Comparison of ENCODE assay signal across 8 mouse cellular contexts in genomic region chr5:139282191-139282590, GRCm38 (mm10). TPM values are rescaled to one million over a fixed set of nuclear protein-coding genes. Genes with fewer than 3 reads are reported as not detected.
DNase-seq lines count a peak whose midpoint lies in the region; ATAC-seq lines count a peak whose summit lies in the region.

No protein-coding gene starts in this region.

- H3K4me1 ChIP-seq in embryonic facial prominence, embryonic 12.5 days = 0 out of 2 replicates have a peak, but pooled peaks cover 4% of the 10 kb centered on the region

- no peaks in the 10 kb centered on the region for H3K36me3 ChIP-seq in embryonic facial prominence, embryonic 12.5 days

- no peaks in the 10 kb centered on the region for H3K9me3 ChIP-seq in embryonic facial prominence, embryonic 12.5 days

- H3K4me3 ChIP-seq in embryonic facial prominence, embryonic 12.5 days = no peak overlapping the region

- no peak overlapping the region for H3K27ac ChIP-seq in embryonic facial prominence, embryonic 12.5 days

- H3K27me3 ChIP-seq in embryonic facial prominence, embryonic 12.5 days = no peaks in the 10 kb centered on the region

- DNase-seq in A20 (ENCODE audit: low read depth, low spot score) (peak; percentile 80), liver (peak; percentile 80)
- DNase-seq in adrenal gland, postnatal 25 days = peak; percentile 88
- peak; percentile 72 for DNase-seq in heart, adult 8-10 months (ENCODE audit: low spot score)
- DNase-seq in kidney, adult 8-10 months = peak; percentile 75 to 91
- peak; percentile 75 to 77 for DNase-seq in spleen, postnatal 36 days (ENCODE audit: low spot score in 2 of 2)

- H3K4me2 ChIP-seq in embryonic facial prominence, embryonic 12.5 days (replicated peaks) = no peak overlapping the region

- ATAC-seq in embryonic facial prominence, embryonic 12.5 days (ENCODE audit: insufficient number of reproducible peaks, insufficient read depth, low FRiP score, low TSS enrichment) = peak; percentile 68; the same call in 1 of the 2 replicates
- ATAC-seq in monocyte, adult 5-6 weeks (replicated peaks; ENCODE audit: insufficient number of reproducible peaks, low FRiP score, low TSS enrichment, poor library complexity, severe bottlenecking) = peak; percentile 69

- 7% methylated on average over 15 of the region's 15 CpGs for WGBS in embryonic facial prominence, embryonic 12.5 days

- no peak overlapping the region for H3K9ac ChIP-seq in embryonic facial prominence, embryonic 12.5 days

RNA-seq across cellular contexts. Expression of gene Get4, which starts 30.1 kb away (rescaled TPM):
- 75.7 and 104 TPM in 2 replicates for total RNA-seq in adrenal gland, postnatal 25 days (2021)
- 157 and 164 TPM in 2 replicates for polyA plus RNA-seq in embryonic facial prominence, embryonic 12.5 days (2016; fragmentation: Nextera tagmentation; extraction: Ambion mirVana)
- 10 to 100 TPM; 39.1 to 45.9 (median 43.7) TPM for total RNA-seq in heart, adult 8-10 months (2022)
- total RNA-seq in monocyte, adult 5-6 weeks (2017) = 20.5 to 26.5 TPM (median 21.0 TPM) in 3 replicates

RNA-seq across cellular contexts. Expression of gene Adap1, which starts 43.2 kb away (rescaled TPM):
- total RNA-seq in adrenal gland, postnatal 25 days (2021) = 2.4 and 4.3 TPM in 2 replicates
- polyA plus RNA-seq in embryonic facial prominence, embryonic 12.5 days (2016; fragmentation: Nextera tagmentation; extraction: Ambion mirVana) = 2.4 and 3.0 TPM in 2 replicates
- 1 to 10 TPM; 2.1 to 4.2 (median 2.9) TPM for total RNA-seq in heart, adult 8-10 months (2022)
- 67.3 to 90.2 TPM (median 72.6 TPM) in 3 replicates for total RNA-seq in monocyte, adult 5-6 weeks (2017)

Comparison
In these comparisons a context has a peak if more than half of its experiments do, and no peak if none do; other contexts are left out.
1. RNA of gene Adap1, which starts 43.2 kb away (total RNA-seq): 67.3 to 90.2 TPM in monocyte, adult 5-6 weeks; 2.4 to 4.3 TPM in adrenal gland, postnatal 25 days and 2.1 to 4.2 TPM in heart, adult 8-10 months; every median in the first group is over 10 times any median in the second.
2. Peak in every context shown above with its lines, with median percentiles within 50 percentile points of each other: DNase-seq.